Mouse (Mus musculus): ENCODE results near the gene C2cd5.

DNA sequence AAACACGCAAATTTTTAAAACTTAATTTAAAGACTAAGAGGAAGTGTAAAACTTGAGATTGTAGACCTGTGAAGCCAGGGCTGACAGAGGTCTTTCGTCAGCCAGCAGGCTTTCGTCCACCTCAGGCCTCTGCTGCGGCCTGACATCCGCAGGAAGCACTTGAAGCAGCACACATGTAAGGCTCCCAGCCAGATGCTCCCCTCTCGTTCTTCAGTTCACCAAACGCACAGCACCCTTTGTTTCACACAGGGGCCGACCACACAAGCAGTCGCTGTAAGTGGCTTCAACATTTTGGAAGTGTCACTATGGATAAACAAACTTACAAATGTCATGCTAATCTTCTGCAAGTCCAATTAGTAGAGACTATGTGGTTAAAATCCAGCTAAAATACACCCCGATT, 72.5 kb downstream of the C2cd5 start:
- TF ChIP-seq CTCF (IDR thresholded peaks at IDR 0.05; ENCODE audit: borderline replicate concordance, insufficient read depth, low read depth, low read length) (no peak), POLR2A (IDR thresholded peaks at IDR 0.05; ENCODE audit: borderline replicate concordance, insufficient read depth, low read length) (no peak)

Measured in cerebellum, adult 2 months (tissue).